Mouse (Mus musculus): ENCODE results near the gene Lhx1. TPM values are rescaled to one million over a fixed set of nuclear protein-coding genes. Genes with fewer than 3 reads are reported as not detected.

Gene Lhx1
- total RNA-seq, 1 experiment from 2014 or later: not detected

DNA sequence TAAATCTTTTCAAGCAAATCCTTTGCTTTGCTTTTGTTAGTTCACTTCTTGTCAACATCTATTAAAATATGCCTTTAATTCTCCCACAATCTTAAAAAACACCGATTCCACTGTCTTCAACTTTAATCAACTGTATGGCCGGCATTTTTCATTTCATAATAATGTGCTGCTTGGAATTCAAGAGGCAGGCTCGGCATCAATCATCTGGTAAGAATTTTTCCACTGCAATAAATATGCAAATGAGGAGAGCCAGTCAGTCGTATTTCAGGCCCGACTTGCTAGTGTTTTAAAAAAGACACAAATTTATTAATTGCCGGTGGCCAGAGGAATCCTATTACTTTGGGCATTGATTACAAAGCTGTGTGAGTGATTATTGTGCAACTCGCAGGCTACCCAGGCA, 43.7 kb downstream of the Lhx1 start:
- DNase-seq: no peak

DNA sequence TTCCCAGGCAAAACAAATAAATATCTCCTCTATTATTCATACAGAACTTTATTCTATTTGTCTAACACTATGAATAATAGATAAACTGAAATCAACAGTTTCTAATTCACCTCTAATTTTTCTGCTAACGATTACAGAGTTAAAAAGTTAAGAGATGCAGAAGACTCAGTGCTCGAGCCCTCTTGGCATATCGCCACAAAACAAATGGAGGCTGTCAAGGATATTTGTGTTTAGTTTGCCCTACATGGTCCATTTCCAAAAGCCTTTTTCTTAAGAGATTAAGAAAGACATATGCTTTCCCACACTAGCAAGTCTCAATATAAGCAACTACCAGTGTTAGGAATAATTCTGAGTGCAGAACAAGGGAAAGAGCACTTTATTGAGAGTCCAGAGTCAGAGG, 44.9 kb downstream of the Lhx1 start:
- DNase-seq: no peak

DNA sequence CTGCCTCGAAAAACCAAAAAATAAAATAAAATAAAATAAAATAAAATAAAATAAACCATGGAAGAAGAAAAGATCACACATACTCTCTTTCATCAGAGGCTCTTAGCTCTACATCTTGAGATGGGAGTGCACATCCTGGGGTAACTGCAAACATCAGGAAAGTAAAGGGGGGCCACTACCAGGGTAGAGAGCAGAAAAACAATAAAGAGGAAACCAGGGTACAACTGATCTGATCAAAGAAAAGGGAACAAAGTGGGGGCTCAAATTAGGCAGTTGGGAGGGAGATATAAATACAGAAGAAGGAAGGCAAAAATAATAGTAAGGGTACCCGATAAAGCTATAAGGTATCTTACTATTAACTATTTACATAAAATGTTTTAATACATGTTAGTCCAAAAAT, 48.7 kb downstream of the Lhx1 start:
- DNase-seq: no peak

- no peak for DNase-seq
Measured at GRCm38 (mm10) chr11:84475991-84476390, 49.3 kb downstream of the Lhx1 start.

- DNase-seq: no peak
Measured at GRCm38 (mm10) chr11:84473093-84473667, 52.2 kb downstream of the Lhx1 start.

Other genes starting within 250 kb of the Lhx1 start
- 24.0 and 28.9 TPM in 2 replicates for gene Aatf, start 12.0 kb downstream of the Lhx1 start, total RNA-seq (2021)

Data from adrenal gland, postnatal 25 days (tissue).